In genomic region chr14:74989909-74990308, GRCm38 (mm10) we compare ENCODE assay signal across 16 mouse cellular contexts.
"Had no signal": no experiment of that assay in that cellular context is flagged by ENCODE, and none has a peak within 500 bp of the region (broad histone marks: within the 10 kb centered on the region; RNA-seq: fewer than 3 reads in every experiment).

No protein-coding gene starts in this region.

- DNase-seq: kidney, adult 18-20 months; lung, adult 2 months; lung, postnatal 4 days; right cerebral cortex, postnatal 25 days; spleen, adult 18-20 months; thymus, adult 18-20 months; thymus, postnatal 36 days had no signal

- H3K4me2 ChIP-seq: limb, embryonic 13.5 days; midbrain, embryonic 12.5 days; midbrain, embryonic 15.5 days; neural tube, embryonic 12.5 days; neural tube, embryonic 15.5 days; stomach, embryonic 15.5 days had no signal

- H3K4me1 ChIP-seq: limb, embryonic 10.5 days; limb, embryonic 13.5 days; midbrain, embryonic 12.5 days; midbrain, embryonic 15.5 days; neural tube, embryonic 12.5 days; neural tube, embryonic 15.5 days; stomach, embryonic 15.5 days had no signal

- H3K27me3 ChIP-seq: limb, embryonic 13.5 days; midbrain, embryonic 12.5 days; midbrain, embryonic 15.5 days; neural tube, embryonic 12.5 days; neural tube, embryonic 15.5 days; stomach, embryonic 15.5 days had no signal

- H3K9me3 ChIP-seq: limb, embryonic 10.5 days; limb, embryonic 13.5 days; midbrain, embryonic 12.5 days; midbrain, embryonic 15.5 days; neural tube, embryonic 12.5 days; neural tube, embryonic 15.5 days; stomach, embryonic 15.5 days had no signal

- H3K4me3 ChIP-seq: limb, embryonic 10.5 days; limb, embryonic 13.5 days; midbrain, embryonic 12.5 days; midbrain, embryonic 15.5 days; neural tube, embryonic 12.5 days; neural tube, embryonic 15.5 days; stomach, embryonic 15.5 days had no signal

- ATAC-seq: intestine, embryonic 16.5 days had no signal

- H3K9ac ChIP-seq: limb, embryonic 13.5 days; midbrain, embryonic 12.5 days; midbrain, embryonic 15.5 days; neural tube, embryonic 12.5 days; neural tube, embryonic 15.5 days; stomach, embryonic 15.5 days had no signal

- H3K36me3 ChIP-seq: limb, embryonic 10.5 days; limb, embryonic 13.5 days; midbrain, embryonic 12.5 days; midbrain, embryonic 15.5 days; neural tube, embryonic 12.5 days; neural tube, embryonic 15.5 days; stomach, embryonic 15.5 days had no signal

- H3K27ac ChIP-seq: kidney, postnatal 0 days; limb, embryonic 10.5 days; limb, embryonic 13.5 days; midbrain, embryonic 12.5 days; midbrain, embryonic 15.5 days; neural tube, embryonic 12.5 days; neural tube, embryonic 15.5 days; stomach, embryonic 15.5 days had no signal
